Mouse (Mus musculus) lung, postnatal 0 days (tissue): ENCODE data around the gene Tifab.

Source experiments
- CTCF ChIP-seq: IDR thresholded peaks from 2 replicates; pipeline ENCODE4 v1.5.1; 2016; ENCODE audit warnings: antibody characterized with exemption, mild to moderate bottlenecking
- EP300 ChIP-seq: IDR thresholded peaks from 2 replicates; pipeline ENCODE4 v1.6.1; 2016; ENCODE audit warnings: antibody characterized with exemption, mild to moderate bottlenecking, control low read depth

- TF ChIP-seq CTCF (no peak), EP300 (no peak)
These were observed at the start of gene Tifab for GRCm38 (mm10) chr13:56178416-56179035.
